Mouse (Mus musculus): Measurements from ENCODE around the gene Lrrc31. TPM values are rescaled to one million over a fixed set of nuclear protein-coding genes. Genes with fewer than 3 reads are reported as not detected.

Lrrc31 gene
- total and polyA plus RNA-seq, 2 experiments, result not detected

GRCm38 (mm10) chr3:30705977-30706376 is 6.3 kb upstream of the Lrrc31 start:
- H3K4me1 ChIP-seq (ENCODE audit: control insufficient read depth, insufficient read depth, low read length), result no peaks in the 10 kb centered on the region
- H3K79me2 ChIP-seq (ENCODE audit: control insufficient read depth, insufficient read depth, low read length), result no peaks in the 10 kb centered on the region
- no peaks in the 10 kb centered on the region for H3K36me3 ChIP-seq (ENCODE audit: control insufficient read depth, insufficient read depth, low read length)
- H3K4me3 ChIP-seq (ENCODE audit: insufficient read depth, low read depth, low read length), result no peak overlapping the region
- WGBS, result 90% methylated on average over 3 of the region's 3 CpGs
- DNase-seq (ENCODE audit: extremely low read depth, low read depth, low spot score), result no peak
- H3K9ac ChIP-seq (ENCODE audit: low read depth, low read length), result no peak overlapping the region
- TF ChIP-seq POLR2A (IDR thresholded peaks at IDR 0.05; ENCODE audit: extremely low read depth, insufficient read depth, low read length) (no peak), CTCF (IDR thresholded peaks at IDR 0.05; ENCODE audit: low read depth, low read length) (no peak)
- H3K27me3 ChIP-seq (ENCODE audit: control insufficient read depth, insufficient read depth, low read length), result no peaks in the 10 kb centered on the region
- no peak overlapping the region for H3K27ac ChIP-seq (replicated peaks; ENCODE audit: insufficient read depth, low read depth, low read length)

- TF ChIP-seq CTCF (IDR thresholded peaks at IDR 0.05; ENCODE audit: low read depth, low read length) (no peak), POLR2A (IDR thresholded peaks at IDR 0.05; ENCODE audit: extremely low read depth, insufficient read depth, low read length) (no peak)
Measured at GRCm38 (mm10) chr3:30697891-30698290, 1.8 kb downstream of the Lrrc31 start.

GRCm38 (mm10) chr3:30696346-30696745 is 3.3 kb downstream of the Lrrc31 start:
- no peak for TF ChIP-seq POLR2A (IDR thresholded peaks at IDR 0.05; ENCODE audit: extremely low read depth, insufficient read depth, low read length)
- peak; percentile 64 for TF ChIP-seq CTCF (IDR thresholded peaks at IDR 0.05; ENCODE audit: low read depth, low read length)
- peak; percentile 15 for DNase-seq (ENCODE audit: extremely low read depth, low read depth, low spot score)
- Histone ChIP-seq H3K36me3 (ENCODE audit: control insufficient read depth, insufficient read depth, low read length) (no peaks in the 10 kb centered on the region), H3K79me2 (ENCODE audit: control insufficient read depth, insufficient read depth, low read length) (no peaks in the 10 kb centered on the region), H3K9ac (ENCODE audit: low read depth, low read length) (no peak overlapping the region), H3K27ac (replicated peaks; ENCODE audit: insufficient read depth, low read depth, low read length) (no peak overlapping the region), H3K27me3 (ENCODE audit: control insufficient read depth, insufficient read depth, low read length) (no peaks in the 10 kb centered on the region), H3K4me3 (ENCODE audit: insufficient read depth, low read depth, low read length) (no peak overlapping the region; the same call in 1 of the 2 replicates), H3K4me1 (ENCODE audit: control insufficient read depth, insufficient read depth, low read length) (no peaks in the 10 kb centered on the region; the same call in 1 of the 2 replicates)
- WGBS, result 5% methylated on average over 2 of the region's 2 CpGs

More at GRCm38 (mm10) chr3:30697891-30698290, 1.8 kb downstream of the Lrrc31 start:
- no peak for DNase-seq (ENCODE audit: extremely low read depth, low read depth, low spot score)
- Histone ChIP-seq H3K79me2 (ENCODE audit: control insufficient read depth, insufficient read depth, low read length) (no peaks in the 10 kb centered on the region), H3K4me1 (ENCODE audit: control insufficient read depth, insufficient read depth, low read length) (no peaks in the 10 kb centered on the region; the same call in 1 of the 2 replicates), H3K9ac (ENCODE audit: low read depth, low read length) (no peak overlapping the region), H3K27ac (replicated peaks; ENCODE audit: insufficient read depth, low read depth, low read length) (no peak overlapping the region), H3K4me3 (ENCODE audit: insufficient read depth, low read depth, low read length) (no peak overlapping the region), H3K36me3 (ENCODE audit: control insufficient read depth, insufficient read depth, low read length) (no peaks in the 10 kb centered on the region), H3K27me3 (ENCODE audit: control insufficient read depth, insufficient read depth, low read length) (no peaks in the 10 kb centered on the region)
- WGBS, result 28% methylated on average over 4 of the region's 4 CpGs

GRCm38 (mm10) chr3:30695661-30696060 is 4.0 kb downstream of the Lrrc31 start:
- H3K9ac ChIP-seq (ENCODE audit: low read depth, low read length), result no peak overlapping the region
- 98% methylated on average over 2 of the region's 2 CpGs for whole genome bisulfite sequencing
- H3K4me1 ChIP-seq (ENCODE audit: control insufficient read depth, insufficient read depth, low read length), result no peaks in the 10 kb centered on the region; the same call in 1 of the 2 replicates
- no peak overlapping the region for H3K4me3 ChIP-seq (ENCODE audit: insufficient read depth, low read depth, low read length)
- no peak overlapping the region for H3K27ac ChIP-seq (replicated peaks; ENCODE audit: insufficient read depth, low read depth, low read length)
- H3K36me3 ChIP-seq (ENCODE audit: control insufficient read depth, insufficient read depth, low read length), result no peaks in the 10 kb centered on the region
- no peaks in the 10 kb centered on the region for H3K79me2 ChIP-seq (ENCODE audit: control insufficient read depth, insufficient read depth, low read length)
- no peaks in the 10 kb centered on the region for H3K27me3 ChIP-seq (ENCODE audit: control insufficient read depth, insufficient read depth, low read length)
- no peak for DNase-seq (ENCODE audit: extremely low read depth, low read depth, low spot score)
- TF ChIP-seq CTCF (IDR thresholded peaks at IDR 0.05; ENCODE audit: low read depth, low read length) (no peak), POLR2A (IDR thresholded peaks at IDR 0.05; ENCODE audit: extremely low read depth, insufficient read depth, low read length) (no peak)

- H3K79me2 ChIP-seq (ENCODE audit: control insufficient read depth, insufficient read depth, low read length), result no peaks in the 10 kb centered on the region
- no peak for DNase-seq (ENCODE audit: extremely low read depth, low read depth, low spot score)
- no peaks in the 10 kb centered on the region for H3K4me1 ChIP-seq (ENCODE audit: control insufficient read depth, insufficient read depth, low read length)
- no peak overlapping the region for H3K4me3 ChIP-seq (ENCODE audit: insufficient read depth, low read depth, low read length)
- H3K27me3 ChIP-seq (ENCODE audit: control insufficient read depth, insufficient read depth, low read length), result no peaks in the 10 kb centered on the region
- no peak for TF ChIP-seq POLR2A (IDR thresholded peaks at IDR 0.05; ENCODE audit: extremely low read depth, insufficient read depth, low read length)
- TF ChIP-seq CTCF (IDR thresholded peaks at IDR 0.05; ENCODE audit: low read depth, low read length), result no peak
- no peak overlapping the region for H3K9ac ChIP-seq (ENCODE audit: low read depth, low read length)
- 57% methylated on average over 7 of the region's 7 CpGs for WGBS
- H3K27ac ChIP-seq (replicated peaks; ENCODE audit: insufficient read depth, low read depth, low read length), result no peak overlapping the region
- H3K36me3 ChIP-seq (ENCODE audit: control insufficient read depth, insufficient read depth, low read length), result no peaks in the 10 kb centered on the region
Measured at GRCm38 (mm10) chr3:30690976-30691375, 8.7 kb downstream of the Lrrc31 start.

GRCm38 (mm10) chr3:30687216-30687615 is 12.4 kb downstream of the Lrrc31 start:
- no peak overlapping the region for H3K4me3 ChIP-seq (ENCODE audit: insufficient read depth, low read depth, low read length)
- DNase-seq (ENCODE audit: extremely low read depth, low read depth, low spot score), result no peak
- H3K4me1 ChIP-seq (ENCODE audit: control insufficient read depth, insufficient read depth, low read length), result no peaks in the 10 kb centered on the region
- H3K79me2 ChIP-seq (ENCODE audit: control insufficient read depth, insufficient read depth, low read length), result no peaks in the 10 kb centered on the region
- no peak overlapping the region for H3K9ac ChIP-seq (ENCODE audit: low read depth, low read length)
- H3K36me3 ChIP-seq (ENCODE audit: control insufficient read depth, insufficient read depth, low read length), result no peaks in the 10 kb centered on the region
- TF ChIP-seq POLR2A (IDR thresholded peaks at IDR 0.05; ENCODE audit: extremely low read depth, insufficient read depth, low read length), result no peak
- no peak for TF ChIP-seq CTCF (IDR thresholded peaks at IDR 0.05; ENCODE audit: low read depth, low read length)
- no peak overlapping the region for H3K27ac ChIP-seq (replicated peaks; ENCODE audit: insufficient read depth, low read depth, low read length)
- no peaks in the 10 kb centered on the region for H3K27me3 ChIP-seq (ENCODE audit: control insufficient read depth, insufficient read depth, low read length)
- WGBS, result 80% methylated on average over 3 of the region's 3 CpGs

All from liver, adult 2 months (tissue).